Mouse (Mus musculus): ENCODE results near the gene Ap3m1. TPM values are rescaled to one million over a fixed set of nuclear protein-coding genes. Genes with fewer than 3 reads are reported as not detected.
"Not testable (repeated sequence)": the region's sequence is repeated elsewhere in the genome, so short reads cannot be mapped to it uniquely, and the experiment has no call there.

Ap3m1 gene
- polyA plus RNA-seq (2016; fragmentation: Nextera tagmentation; extraction: Ambion mirVana): 108 and 122 TPM in 2 replicates

- DNase-seq (ENCODE audit: low spot score): peak; percentile 96
- Histone ChIP-seq H3K27ac (replicated peaks) (peak within 1 kb of the TSS; percentile 98), H3K9me3 (replicated peaks) (no peaks in the 10 kb centered on the region), H3K27me3 (ENCODE audit: low read depth, poor library complexity, severe bottlenecking) (no peaks in the 10 kb centered on the region), H3K4me3 (peak within 1 kb of the TSS; percentile 86), H3K4me1 (peaks cover 20% of the 10 kb centered on the region), H3K36me3 (peaks cover 3% of the 10 kb centered on the region; the same call in 1 of the 2 replicates)
- WGBS: under 1% methylated on average over 48 of the region's 48 CpGs
Measured at GRCm38 (mm10) chr14:21052112-21052780, at the start of gene Ap3m1, which contains the start of gene Adk. TSS of gene Ap3m1 (minus strand) at chr14:21052508. TSS of gene Adk (plus strand) at chr14:21052574.

GRCm38 (mm10) chr14:21101562-21101961 is 49.3 kb upstream of the Ap3m1 start:
- no peak for DNase-seq (ENCODE audit: low spot score)
- Histone ChIP-seq H3K4me1 (no peaks in the 10 kb centered on the region), H3K27ac (replicated peaks) (no peak overlapping the region), H3K9me3 (replicated peaks) (no peaks in the 10 kb centered on the region), H3K27me3 (ENCODE audit: low read depth, poor library complexity, severe bottlenecking) (no peaks in the 10 kb centered on the region), H3K36me3 (peaks cover 1% of the 10 kb centered on the region; the same call in 1 of the 2 replicates), H3K4me3 (no peak overlapping the region)
- 74% methylated on average over 7 of the region's 7 CpGs for WGBS

GRCm38 (mm10) chr14:21100876-21101275 is 48.6 kb upstream of the Ap3m1 start:
- Histone ChIP-seq H3K4me1 (no peaks in the 10 kb centered on the region), H3K27ac (replicated peaks) (no peak overlapping the region), H3K27me3 (ENCODE audit: low read depth, poor library complexity, severe bottlenecking) (no peaks in the 10 kb centered on the region), H3K9me3 (replicated peaks) (no peaks in the 10 kb centered on the region), H3K4me3 (no peak overlapping the region), H3K36me3 (no peaks in the 10 kb centered on the region)
- DNase-seq (ENCODE audit: low spot score): no peak
- 94% methylated on average over 2 of the region's 2 CpGs for WGBS

GRCm38 (mm10) chr14:21099371-21099770 is 47.1 kb upstream of the Ap3m1 start:
- no peak overlapping the region for H3K27ac ChIP-seq (replicated peaks)
- 85% methylated on average over 7 of the region's 7 CpGs for WGBS
- no peak overlapping the region for H3K4me3 ChIP-seq
- H3K27me3 ChIP-seq (ENCODE audit: low read depth, poor library complexity, severe bottlenecking): no peaks in the 10 kb centered on the region
- no peaks in the 10 kb centered on the region for H3K4me1 ChIP-seq
- no peak for DNase-seq (ENCODE audit: low spot score)
- no peaks in the 10 kb centered on the region for H3K36me3 ChIP-seq
- no peaks in the 10 kb centered on the region for H3K9me3 ChIP-seq (replicated peaks)

GRCm38 (mm10) chr14:21096689-21097088 is 44.4 kb upstream of the Ap3m1 start:
- Histone ChIP-seq H3K27me3 (ENCODE audit: low read depth, poor library complexity, severe bottlenecking) (no peaks in the 10 kb centered on the region), H3K9me3 (replicated peaks) (no peaks in the 10 kb centered on the region), H3K4me1 (no peaks in the 10 kb centered on the region), H3K4me3 (no peak overlapping the region), H3K27ac (replicated peaks) (no peak overlapping the region), H3K36me3 (peaks cover 16% of the 10 kb centered on the region)
- no peak for DNase-seq (ENCODE audit: low spot score)
- 95% methylated on average over 4 of the region's 4 CpGs for WGBS

- no peak for DNase-seq (ENCODE audit: low spot score)
- H3K4me3 ChIP-seq: no peak overlapping the region
- H3K9me3 ChIP-seq (replicated peaks): no peaks in the 10 kb centered on the region
- no peaks in the 10 kb centered on the region for H3K27me3 ChIP-seq (ENCODE audit: low read depth, poor library complexity, severe bottlenecking)
- H3K4me1 ChIP-seq: no peaks in the 10 kb centered on the region
- peaks cover 16% of the 10 kb centered on the region for H3K36me3 ChIP-seq
- H3K27ac ChIP-seq (replicated peaks): no peak overlapping the region
Measured at GRCm38 (mm10) chr14:21096279-21096678, 44.0 kb upstream of the Ap3m1 start.

- H3K27me3 ChIP-seq (ENCODE audit: low read depth, poor library complexity, severe bottlenecking); H3K4me3 ChIP-seq; H3K9me3 ChIP-seq (replicated peaks); H3K4me1 ChIP-seq; H3K27ac ChIP-seq (replicated peaks); DNase-seq (ENCODE audit: low spot score): not testable (repeated sequence)
- peaks cover 16% of the 10 kb centered on the region for H3K36me3 ChIP-seq
Measured at GRCm38 (mm10) chr14:21094161-21094560, 41.9 kb upstream of the Ap3m1 start.

GRCm38 (mm10) chr14:21090930-21091486 is 38.7 kb upstream of the Ap3m1 start:
- H3K4me3 ChIP-seq: no peak overlapping the region
- no peak overlapping the region for H3K27ac ChIP-seq (replicated peaks)
- peaks cover 16% of the 10 kb centered on the region for H3K36me3 ChIP-seq
- DNase-seq (ENCODE audit: low spot score): no peak
- WGBS: 93% methylated on average over 3 of the region's 3 CpGs
- H3K9me3 ChIP-seq (replicated peaks): no peaks in the 10 kb centered on the region
- H3K4me1 ChIP-seq: 0 out of 2 replicates have a peak, but pooled peaks cover 2% of the 10 kb centered on the region
- no peaks in the 10 kb centered on the region for H3K27me3 ChIP-seq (ENCODE audit: low read depth, poor library complexity, severe bottlenecking)

GRCm38 (mm10) chr14:21090400-21090799 is 38.1 kb upstream of the Ap3m1 start:
- 87% methylated on average over 3 of the region's 3 CpGs for WGBS
- peaks cover 16% of the 10 kb centered on the region for H3K36me3 ChIP-seq

GRCm38 (mm10) chr14:21088731-21089130 is 36.4 kb upstream of the Ap3m1 start:
- H3K36me3 ChIP-seq: peaks cover 16% of the 10 kb centered on the region
- H3K27me3 ChIP-seq (ENCODE audit: low read depth, poor library complexity, severe bottlenecking): no peaks in the 10 kb centered on the region
- H3K4me1 ChIP-seq: 0 out of 2 replicates have a peak, but pooled peaks cover 2% of the 10 kb centered on the region
- 40% methylated on average over 3 of the region's 3 CpGs for WGBS
- no peak overlapping the region for H3K4me3 ChIP-seq
- no peak overlapping the region for H3K27ac ChIP-seq (replicated peaks)
- DNase-seq (ENCODE audit: low spot score): no peak
- no peaks in the 10 kb centered on the region for H3K9me3 ChIP-seq (replicated peaks)

More at GRCm38 (mm10) chr14:21090400-21090799, 38.1 kb upstream of the Ap3m1 start:
- 0 out of 2 replicates have a peak, but pooled peaks cover 2% of the 10 kb centered on the region for H3K4me1 ChIP-seq
- H3K27me3 ChIP-seq (ENCODE audit: low read depth, poor library complexity, severe bottlenecking): no peaks in the 10 kb centered on the region
- H3K9me3 ChIP-seq (replicated peaks): no peaks in the 10 kb centered on the region
- H3K27ac ChIP-seq (replicated peaks): no peak overlapping the region
- no peak overlapping the region for H3K4me3 ChIP-seq
- no peak for DNase-seq (ENCODE audit: low spot score)

- Histone ChIP-seq H3K9me3 (replicated peaks) (no peaks in the 10 kb centered on the region), H3K4me3 (no peak overlapping the region), H3K27ac (replicated peaks) (no peak overlapping the region), H3K27me3 (ENCODE audit: low read depth, poor library complexity, severe bottlenecking) (no peaks in the 10 kb centered on the region), H3K4me1 (0 out of 2 replicates have a peak, but pooled peaks cover 2% of the 10 kb centered on the region), H3K36me3 (peaks cover 7% of the 10 kb centered on the region)
- 79% methylated on average over 4 of the region's 4 CpGs for WGBS
- DNase-seq (ENCODE audit: low spot score): no peak
Measured at GRCm38 (mm10) chr14:21087390-21088060, 35.2 kb upstream of the Ap3m1 start.

GRCm38 (mm10) chr14:21086827-21087351 is 34.6 kb upstream of the Ap3m1 start:
- H3K4me3 ChIP-seq: no peak overlapping the region
- no peak overlapping the region for H3K27ac ChIP-seq (replicated peaks)
- DNase-seq (ENCODE audit: low spot score): no peak
- no peaks in the 10 kb centered on the region for H3K9me3 ChIP-seq (replicated peaks)
- H3K4me1 ChIP-seq: 0 out of 2 replicates have a peak, but pooled peaks cover 2% of the 10 kb centered on the region
- H3K36me3 ChIP-seq: peaks cover under 1% of the 10 kb centered on the region
- no peaks in the 10 kb centered on the region for H3K27me3 ChIP-seq (ENCODE audit: low read depth, poor library complexity, severe bottlenecking)
- WGBS: 58% methylated on average over 7 of the region's 7 CpGs

Measured in midbrain, embryonic 10.5 days (tissue).